Mouse (Mus musculus) cerebellum, adult (tissue): ENCODE data around the gene 2900026A02Rik.

ENCODE experiments used
- ATAC-seq: cut with Nextera tagmentation; 2 replicates; pipeline ENCODE4 v1.9.2; 2017; ENCODE audit warnings: mild to moderate bottlenecking, moderate library complexity, mixed read lengths; ENCODE audit not compliant: insufficient number of reproducible peaks, low FRiP score, low TSS enrichment

Gene 2900026A02Rik

DNA sequence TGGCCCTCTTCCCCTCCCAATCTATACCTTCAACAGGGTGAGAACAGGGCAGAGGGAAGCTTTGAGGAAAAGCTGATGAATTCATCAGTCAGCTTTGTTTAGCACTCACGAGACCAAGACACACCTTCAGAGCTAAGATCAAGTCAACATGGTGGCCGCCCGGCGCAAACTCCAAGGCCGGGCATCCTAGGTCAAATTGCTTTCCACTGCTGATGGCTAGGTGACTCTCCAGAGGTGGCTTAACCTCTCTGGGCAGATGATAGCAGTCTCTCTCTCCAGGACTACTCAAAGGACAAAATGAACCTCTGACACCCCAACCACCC is 67.6 kb downstream of the 2900026A02Rik start:
- no peak for ATAC-seq

- no peak for ATAC-seq
Observed at GRCm38 (mm10) chr5:113152663-113153507, 68.2 kb downstream of the 2900026A02Rik start.

- ATAC-seq = no peak
Observed at GRCm38 (mm10) chr5:113151554-113152103, 69.4 kb downstream of the 2900026A02Rik start.

DNA sequence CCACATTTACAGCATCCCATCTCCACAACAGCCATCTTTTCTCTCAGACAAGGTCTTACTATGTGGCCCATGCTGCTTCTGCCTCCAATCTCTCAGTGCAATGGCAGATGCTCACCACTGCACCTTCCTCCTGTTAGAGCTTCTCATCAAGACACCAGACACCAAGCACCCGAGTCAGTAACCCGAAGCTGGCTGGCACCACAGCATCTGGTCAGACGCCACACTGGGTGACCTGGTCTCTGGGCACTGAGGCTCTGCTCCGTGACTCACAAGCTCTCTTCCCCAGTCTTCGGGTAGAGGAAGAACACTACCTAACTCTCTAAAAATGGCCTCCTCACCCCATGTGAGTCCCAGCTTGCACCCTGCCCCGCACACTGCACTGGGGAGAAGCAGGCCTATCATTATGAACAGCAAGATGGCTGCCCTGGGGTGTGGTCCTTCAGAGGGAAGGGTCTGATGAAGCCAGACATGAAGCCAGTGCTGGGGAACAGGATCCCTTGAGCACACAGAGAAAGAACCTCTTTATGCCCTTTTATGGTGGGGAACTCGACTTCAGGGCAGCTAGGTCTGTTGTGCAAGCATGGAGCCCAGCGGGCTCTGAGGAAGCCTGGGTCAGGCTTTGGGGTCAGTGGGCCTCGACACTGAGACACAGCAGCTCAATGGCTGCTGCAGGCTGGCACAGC is 70.0 kb downstream of the 2900026A02Rik start:
- no peak for ATAC-seq

GRCm38 (mm10) chr5:113149052-113149451 is 72.0 kb downstream of the 2900026A02Rik start:
- ATAC-seq = no peak

GRCm38 (mm10) chr5:113147994-113148471 is 73.0 kb downstream of the 2900026A02Rik start:
- ATAC-seq = no peak

DNA sequence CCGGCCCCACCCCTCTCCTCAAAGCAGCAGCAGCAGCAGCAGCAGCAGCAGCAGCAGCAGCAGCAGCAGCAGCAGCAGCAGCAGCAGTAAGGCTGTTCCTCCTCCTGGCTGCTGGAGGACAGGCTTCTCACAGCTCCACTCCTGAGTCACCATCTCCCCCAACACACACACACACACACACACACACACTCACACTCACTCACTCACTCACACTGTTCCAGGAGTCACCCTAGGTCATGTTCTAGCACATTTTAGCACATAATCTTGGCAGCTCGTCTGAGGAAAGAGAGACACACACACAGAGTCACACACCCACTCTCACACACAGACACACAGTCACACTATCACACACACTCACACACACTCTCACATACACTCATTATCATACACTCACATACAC is 74.4 kb downstream of the 2900026A02Rik start:
- no peak for ATAC-seq

- ATAC-seq = no peak
Observed at GRCm38 (mm10) chr5:113145171-113145570, 75.9 kb downstream of the 2900026A02Rik start.

DNA sequence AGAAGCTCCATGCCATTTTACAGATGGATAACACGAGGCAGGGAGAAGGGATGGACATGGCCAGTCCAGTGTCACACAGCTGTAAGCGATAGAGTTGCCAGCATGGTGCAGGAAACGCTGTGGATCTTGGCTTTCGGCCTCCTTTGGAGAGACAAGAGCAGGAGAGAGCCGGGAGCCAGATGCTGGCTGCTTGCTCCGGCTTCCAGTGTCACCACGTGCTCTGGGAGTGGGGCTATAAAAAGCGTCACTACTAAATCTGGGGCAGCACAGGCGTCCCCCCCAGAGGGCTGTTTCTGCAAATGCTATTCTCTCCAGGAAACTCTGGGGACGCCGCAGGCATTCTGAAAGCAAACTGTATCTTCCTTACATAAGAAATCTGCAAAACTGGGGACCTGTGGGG is 78.5 kb downstream of the 2900026A02Rik start:
- ATAC-seq = no peak

DNA sequence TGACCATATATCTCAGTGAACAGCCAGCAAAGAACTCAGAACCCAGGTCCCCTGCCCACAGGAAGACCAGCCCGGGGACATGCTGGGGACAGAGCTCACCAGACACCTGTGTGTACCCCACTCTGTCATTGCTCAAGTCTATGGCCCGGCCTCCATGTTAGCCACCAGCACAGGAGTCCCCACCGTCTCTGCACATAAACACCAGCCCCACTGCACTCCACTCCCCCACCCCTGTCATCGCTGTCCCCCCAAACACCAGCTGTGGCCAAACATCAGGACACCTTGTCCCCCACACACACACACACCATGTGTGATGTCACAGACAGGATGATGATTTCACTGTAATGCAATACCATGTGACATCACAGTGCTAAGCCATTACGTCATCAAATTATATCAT is 79.0 kb downstream of the 2900026A02Rik start:
- no peak for ATAC-seq

GRCm38 (mm10) chr5:113140872-113141271 is 80.2 kb downstream of the 2900026A02Rik start:
- no peak for ATAC-seq

DNA sequence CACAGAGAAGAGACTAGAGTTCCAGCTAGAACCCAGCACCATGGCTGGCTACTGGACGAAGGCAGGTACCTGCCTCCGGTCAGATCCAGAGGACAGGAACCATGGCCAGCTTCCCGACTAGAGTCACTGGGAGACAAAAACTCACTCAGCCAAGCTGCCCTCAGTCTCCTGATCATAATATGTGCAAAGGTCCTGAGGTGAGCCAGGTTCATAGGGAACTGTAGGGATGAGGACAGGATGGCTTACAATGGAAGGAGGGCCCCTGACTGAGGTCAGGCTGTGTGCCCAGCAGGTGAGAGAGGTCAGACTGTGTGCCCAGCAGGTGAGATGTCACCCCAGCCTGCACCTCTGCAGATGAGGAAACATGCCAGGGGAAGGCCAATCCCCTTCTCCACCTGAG is 81.0 kb downstream of the 2900026A02Rik start:
- ATAC-seq = no peak

DNA sequence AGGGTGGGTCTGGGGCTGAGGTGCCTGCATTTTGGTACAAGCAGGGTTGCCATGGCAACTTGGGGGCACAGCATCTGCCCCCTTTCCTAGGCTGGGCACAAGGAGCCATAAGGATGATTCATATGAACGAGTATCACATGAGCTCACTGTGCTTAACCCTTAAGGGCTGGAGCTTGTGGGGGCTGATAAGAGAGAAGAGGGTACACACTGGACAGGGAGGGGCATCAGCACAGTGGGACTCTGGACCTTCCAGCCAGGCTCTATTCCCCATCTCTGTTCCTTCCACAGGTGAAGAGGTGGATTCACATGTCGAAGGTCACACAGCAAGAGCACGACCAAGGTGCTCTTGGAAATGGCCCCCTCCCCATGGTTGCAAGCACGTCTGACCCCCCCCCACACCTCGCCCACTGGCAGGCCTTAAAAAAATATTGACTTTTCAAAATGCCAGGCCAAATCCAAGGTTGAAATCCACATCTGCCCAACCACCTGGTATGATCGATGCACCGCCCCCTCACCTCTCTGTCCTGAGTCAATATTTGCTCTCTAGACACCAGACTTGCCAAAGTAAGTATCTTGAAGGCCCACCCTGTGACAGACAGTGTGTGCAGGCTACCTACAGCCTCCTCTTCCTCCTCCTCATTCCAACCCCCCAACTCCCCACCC is 81.8 kb downstream of the 2900026A02Rik start:
- no peak for ATAC-seq

- ATAC-seq = no peak
Observed at GRCm38 (mm10) chr5:113138319-113139063, 82.5 kb downstream of the 2900026A02Rik start.

- ATAC-seq = no peak
Observed at GRCm38 (mm10) chr5:113137691-113138318, 83.2 kb downstream of the 2900026A02Rik start.

GRCm38 (mm10) chr5:113136951-113137487 is 84.0 kb downstream of the 2900026A02Rik start:
- ATAC-seq = no peak

GRCm38 (mm10) chr5:113135513-113135912 is 85.5 kb downstream of the 2900026A02Rik start:
- ATAC-seq = no peak

- no peak for ATAC-seq
Observed at GRCm38 (mm10) chr5:113133722-113134710, 87.0 kb downstream of the 2900026A02Rik start.
